Mouse (Mus musculus): ENCODE data around the gene Gm27027.

DNA sequence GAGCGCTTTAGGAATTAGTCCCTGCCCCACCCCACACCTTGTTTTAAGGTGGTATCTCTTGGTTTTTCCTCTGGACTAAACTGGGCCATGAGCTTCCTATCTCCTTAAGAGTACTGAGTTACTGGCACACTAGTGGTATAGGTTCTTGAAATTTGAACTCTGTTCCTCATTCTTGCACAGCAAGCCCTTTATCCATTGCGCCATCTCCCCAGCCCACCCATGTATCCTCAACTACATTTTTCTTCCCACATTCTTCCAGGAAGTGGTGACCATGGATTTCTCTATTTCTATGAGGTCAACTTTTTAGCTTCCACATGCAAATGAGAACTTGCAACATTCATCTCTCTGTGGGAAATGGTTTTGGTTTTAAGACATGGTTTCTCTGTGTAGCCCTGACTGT, 82.6 kb downstream of the Gm27027 start:
- no peak for TF ChIP-seq CTCF (conservative IDR thresholded peaks at IDR 0.05; ENCODE audit: insufficient read depth, insufficient read length, low read depth, low read length)
- no peak for TF ChIP-seq POLR2A (IDR thresholded peaks at IDR 0.05; ENCODE audit: low read depth, low read length)
